22 mouse cellular contexts compared by ENCODE assay signal in the genomic region with DNA sequence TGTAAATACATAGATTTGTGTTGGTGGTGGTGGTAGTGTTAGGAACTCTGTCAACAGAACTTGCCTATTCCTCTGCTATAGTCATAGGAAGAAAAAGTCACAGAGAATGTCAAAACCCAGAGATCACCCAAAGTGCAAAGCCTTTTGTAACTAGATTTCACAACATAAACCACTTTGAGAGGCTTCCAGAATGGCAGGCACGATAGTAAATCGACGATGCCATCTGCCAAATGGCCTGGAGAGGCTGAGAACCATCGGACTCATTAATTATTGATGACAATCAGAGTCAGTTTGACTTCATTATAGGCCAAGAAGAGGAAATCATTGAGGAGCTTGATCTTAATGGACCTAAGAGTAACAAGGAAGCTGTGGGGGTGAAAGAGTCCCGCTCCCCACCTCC.
"Had no signal": no experiment of that assay in that cellular context is flagged by ENCODE, and none has a peak within 500 bp of the region (broad histone marks: within the 10 kb centered on the region; RNA-seq: fewer than 3 reads in every experiment).

No protein-coding gene starts in this region.

- H3K9ac ChIP-seq: limb, embryonic 12.5 days; limb, embryonic 15.5 days; liver, embryonic 13.5 days; midbrain, embryonic 13.5 days had no signal

- DNase-seq: kidney, adult 18-20 months; kidney, adult 9 months; kidney, postnatal 14 days; kidney, postnatal 4 days; liver, embryonic 13.5 days; lung, adult 2 months; lung, postnatal 14 days; right cerebral cortex, adult 18-20 months; right cerebral cortex, postnatal 14 days; right cerebral cortex, postnatal 4 days; thymus, adult 2 months; thymus, postnatal 14 days; thymus, postnatal 4 days had no signal

- H3K4me3 ChIP-seq: left cerebral cortex, adult 2 months; limb, embryonic 12.5 days; limb, embryonic 15.5 days; liver, embryonic 13.5 days; midbrain, embryonic 10.5 days; midbrain, embryonic 13.5 days had no signal

- H3K27ac ChIP-seq: left cerebral cortex, adult 2 months; limb, embryonic 12.5 days; limb, embryonic 15.5 days; liver, embryonic 13.5 days; macrophage; midbrain, embryonic 10.5 days; midbrain, embryonic 13.5 days; stomach, postnatal 0 days had no signal

- H3K4me2 ChIP-seq: limb, embryonic 12.5 days; limb, embryonic 15.5 days; liver, embryonic 13.5 days; midbrain, embryonic 13.5 days had no signal

- H3K9me3 ChIP-seq: limb, embryonic 12.5 days; limb, embryonic 15.5 days; liver, embryonic 13.5 days; midbrain, embryonic 10.5 days; midbrain, embryonic 13.5 days had no signal

- H3K4me1 ChIP-seq: liver, embryonic 13.5 days; midbrain, embryonic 13.5 days had no signal

- H3K27me3 ChIP-seq: limb, embryonic 12.5 days; limb, embryonic 15.5 days; liver, embryonic 13.5 days; midbrain, embryonic 13.5 days had no signal

- H3K36me3 ChIP-seq: limb, embryonic 12.5 days; limb, embryonic 15.5 days; liver, embryonic 13.5 days; midbrain, embryonic 10.5 days; midbrain, embryonic 13.5 days had no signal

- ATAC-seq: inflammation-experienced regulatory T-cells, adult 6 months; intestine, embryonic 16.5 days; midbrain, embryonic 13.5 days had no signal
